Mouse (Mus musculus): ENCODE measurements around the gene Sash1.

The Sash1 gene

DNA sequence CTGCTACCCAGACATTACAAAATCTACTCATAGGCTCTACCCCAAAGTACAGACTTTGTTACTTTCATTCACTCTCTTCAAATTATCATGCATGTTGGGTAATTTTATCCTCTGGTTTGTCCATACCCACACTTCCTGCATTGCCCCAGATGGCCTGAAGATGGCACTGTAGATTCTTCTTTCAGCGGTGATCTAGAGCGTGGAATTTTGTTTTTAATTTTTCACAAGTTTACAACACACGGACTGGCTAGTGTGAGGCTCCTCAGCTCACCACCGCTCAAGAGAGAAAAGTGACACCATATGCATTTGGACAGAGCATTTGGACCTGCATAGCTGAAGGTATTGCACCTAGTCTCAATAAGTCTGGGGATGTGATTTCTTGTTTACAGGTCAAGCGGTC lies 93.5 kb downstream of the Sash1 start:
- DNase-seq (ENCODE audit: low spot score in 2 of 2) = peak; percentile 26 to 69

GRCm38 (mm10) chr10:8789096-8789495 lies 96.8 kb downstream of the Sash1 start:
- no peak for DNase-seq (ENCODE audit: low spot score in 2 of 2)

DNA sequence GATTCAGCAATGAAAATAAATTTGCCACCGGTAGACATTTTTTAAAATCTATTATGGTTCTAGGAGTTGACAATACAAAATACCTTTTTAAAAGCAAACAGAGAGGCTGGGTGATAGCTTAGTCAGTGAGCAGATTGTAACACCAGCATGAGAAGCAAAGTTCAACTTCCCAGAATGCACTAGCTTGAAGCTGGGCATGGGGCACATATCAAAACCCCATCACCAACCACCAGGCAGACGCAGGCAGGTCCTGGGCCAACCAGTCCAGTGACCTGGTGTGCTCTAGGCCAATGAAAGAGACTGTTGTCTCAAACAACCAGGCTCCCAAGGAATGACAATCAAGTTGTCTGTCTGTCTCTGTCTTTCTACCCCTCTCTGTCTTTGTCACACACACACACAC lies 98.6 kb downstream of the Sash1 start:
- DNase-seq (ENCODE audit: low spot score in 2 of 2) = no peak

DNA sequence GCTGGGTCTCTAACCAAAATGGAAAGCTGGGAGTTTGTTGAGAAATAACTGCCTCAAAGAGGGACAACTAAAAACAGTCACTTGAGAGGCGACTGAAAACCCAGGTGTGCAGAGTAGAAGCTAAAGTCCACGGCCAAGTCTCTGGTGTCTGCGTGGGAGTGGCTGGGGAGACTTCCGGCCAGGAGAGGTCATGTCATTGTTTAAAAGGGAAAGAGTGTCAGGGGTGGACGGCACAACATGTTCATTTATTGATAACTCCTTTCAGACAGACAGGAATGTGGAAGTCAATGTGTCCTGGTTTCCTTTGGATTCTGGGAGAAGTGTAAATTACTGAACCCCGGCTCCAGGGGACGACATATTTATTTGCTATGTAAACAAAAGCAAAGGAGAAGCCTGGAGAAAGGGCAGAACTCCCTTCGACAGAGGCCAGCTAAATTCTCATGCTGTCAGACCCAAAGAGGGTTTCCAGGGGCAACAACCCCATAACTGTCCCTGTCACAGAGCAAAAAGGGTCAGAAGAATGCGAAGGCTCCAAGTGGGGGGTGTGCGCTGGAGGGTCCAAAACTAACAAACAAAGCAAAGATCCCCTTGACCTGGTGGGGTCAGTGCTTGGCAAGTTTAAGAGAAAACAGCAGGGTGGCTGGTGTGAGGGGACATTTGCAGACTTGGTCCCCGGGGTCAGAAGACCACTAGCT lies 100.3 kb downstream of the Sash1 start:
- DNase-seq (ENCODE audit: low spot score in 2 of 2) = no peak

- no peak for DNase-seq (ENCODE audit: low spot score in 2 of 2)
These were observed 103.9 kb downstream of the Sash1 start for GRCm38 (mm10) chr10:8781876-8782372.

GRCm38 (mm10) chr10:8779842-8780241 lies 106.0 kb downstream of the Sash1 start:
- no peak for DNase-seq (ENCODE audit: low spot score in 2 of 2)

DNA sequence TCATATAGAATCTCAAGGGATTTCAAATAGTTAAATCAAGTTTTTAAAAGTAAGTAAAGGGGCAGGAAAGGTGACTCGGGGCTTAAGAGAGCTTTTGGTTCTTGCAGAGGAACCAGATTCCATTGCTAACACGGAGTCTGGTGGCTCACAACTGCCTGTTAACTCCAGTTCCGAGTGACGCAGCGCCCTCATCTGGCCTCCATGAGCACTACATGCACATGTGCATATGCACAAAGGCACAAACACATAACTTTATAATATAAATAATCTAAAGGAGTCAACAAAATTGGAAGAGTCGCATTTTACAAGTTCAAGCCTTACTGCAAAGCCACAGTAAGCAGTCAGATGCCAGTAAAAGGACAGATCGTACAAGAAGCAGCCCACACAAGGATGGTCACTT lies 107.0 kb downstream of the Sash1 start:
- no peak for DNase-seq (ENCODE audit: low spot score in 2 of 2)

DNA sequence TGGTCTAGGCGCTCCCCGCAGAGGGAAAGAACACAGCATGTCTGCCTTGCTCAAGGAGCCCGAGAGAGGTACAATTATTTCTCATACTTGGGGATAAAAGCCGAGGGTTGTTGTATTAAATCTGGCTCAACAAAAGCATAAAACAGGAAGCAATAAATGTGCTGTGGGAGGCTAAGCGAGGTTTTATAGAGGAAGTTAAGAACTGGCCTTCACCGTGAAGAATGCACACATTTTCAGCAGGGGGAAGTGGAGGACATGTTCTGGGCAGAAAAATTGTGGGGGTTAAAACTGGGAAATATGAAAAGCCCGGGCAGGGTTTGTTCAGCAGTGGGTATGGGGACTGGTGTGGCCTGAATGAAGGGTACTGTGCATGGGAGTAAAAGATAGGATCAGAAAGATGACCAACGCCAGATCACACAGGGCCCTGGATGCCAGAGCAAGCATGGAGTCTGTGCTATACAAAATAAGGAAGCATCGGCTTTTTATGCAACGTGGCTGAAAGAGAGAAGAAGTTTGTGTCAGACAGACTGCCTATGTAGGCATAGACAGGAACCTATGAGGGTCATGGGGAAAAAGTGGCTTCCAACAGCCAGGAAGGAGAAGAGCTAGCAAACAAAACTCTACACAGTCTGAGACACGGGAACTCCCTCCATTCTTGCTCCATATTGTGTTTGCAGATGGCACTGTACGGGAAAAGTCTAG lies 108.2 kb downstream of the Sash1 start:
- DNase-seq (ENCODE audit: low spot score in 2 of 2) = no peak

GRCm38 (mm10) chr10:8776791-8777190 lies 109.1 kb downstream of the Sash1 start:
- no peak for DNase-seq (ENCODE audit: low spot score in 2 of 2)

DNA sequence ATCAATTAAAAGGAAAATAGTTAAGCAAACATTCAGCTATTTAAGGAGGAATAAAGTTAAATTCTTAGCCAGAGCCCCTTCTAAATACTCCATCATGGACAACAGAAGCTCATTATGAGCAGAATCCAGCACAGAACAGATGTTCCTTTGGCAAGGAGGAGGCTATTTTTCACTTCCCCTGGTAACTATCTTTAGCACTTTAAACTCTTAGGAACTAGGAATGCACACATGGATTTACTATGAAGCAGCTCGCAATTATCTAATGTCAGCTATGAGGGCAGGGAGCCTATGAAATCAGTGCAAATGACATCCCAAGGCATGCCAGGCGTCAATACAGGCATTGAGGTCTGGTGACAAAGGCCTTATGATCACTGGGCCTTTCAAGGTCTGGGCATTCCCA lies 110.1 kb downstream of the Sash1 start:
- no peak for DNase-seq (ENCODE audit: low spot score in 2 of 2)

GRCm38 (mm10) chr10:8772464-8773209 lies 113.2 kb downstream of the Sash1 start:
- no peak for DNase-seq (ENCODE audit: low spot score in 2 of 2)

- DNase-seq (ENCODE audit: low spot score in 2 of 2) = no peak
These were observed 114.8 kb downstream of the Sash1 start for GRCm38 (mm10) chr10:8770931-8771653.

DNA sequence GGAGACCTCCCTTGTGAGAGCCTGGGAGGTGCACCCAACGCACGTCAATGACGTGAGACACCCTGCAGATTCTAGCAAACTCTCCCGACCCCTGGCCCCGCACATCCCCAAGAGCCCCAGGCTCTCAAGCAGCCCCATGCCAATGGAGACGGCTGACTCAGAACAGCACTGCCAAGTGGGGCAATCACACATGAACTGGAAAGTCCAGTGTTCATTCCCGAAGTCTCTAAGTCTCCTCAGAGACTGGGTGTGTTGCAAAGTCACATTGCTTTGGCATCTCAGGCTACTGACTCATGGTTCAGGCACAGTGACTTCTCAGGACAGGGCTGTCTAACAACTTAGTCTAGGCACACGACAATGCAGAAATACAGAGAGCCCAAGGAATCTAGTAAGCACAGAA lies 117.2 kb downstream of the Sash1 start:
- no peak for DNase-seq (ENCODE audit: low spot score in 2 of 2)

GRCm38 (mm10) chr10:8767381-8767780 lies 118.5 kb downstream of the Sash1 start:
- no peak for DNase-seq (ENCODE audit: low spot score in 2 of 2)

DNA sequence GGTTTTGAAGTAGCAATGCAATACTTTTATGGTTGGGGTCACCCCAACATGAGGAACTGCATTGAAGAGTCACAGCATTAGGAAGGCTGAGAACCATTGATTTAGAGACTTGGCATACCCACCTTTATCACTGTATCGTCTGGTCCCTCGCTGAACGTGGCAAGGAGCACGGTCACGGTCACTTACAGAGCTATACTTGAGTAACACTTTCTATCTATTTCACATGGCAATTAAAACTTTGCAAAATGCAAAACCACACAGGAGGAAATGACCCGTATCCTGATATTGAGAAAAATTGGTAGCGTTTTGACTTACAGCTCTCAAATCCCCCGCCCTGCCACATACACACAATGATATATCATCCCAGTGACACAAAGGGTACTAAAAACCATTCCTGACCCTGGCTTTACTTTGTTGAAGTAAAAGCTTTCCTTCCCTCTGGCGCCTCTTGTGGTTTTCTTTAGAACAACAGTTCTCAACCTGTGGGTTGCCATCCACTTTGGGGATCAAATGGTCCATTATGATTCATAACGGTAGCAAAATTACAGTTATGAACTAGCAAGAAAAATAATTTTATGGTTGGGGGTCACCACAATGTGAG lies 119.8 kb downstream of the Sash1 start:
- no peak for DNase-seq (ENCODE audit: low spot score in 2 of 2)

DNA sequence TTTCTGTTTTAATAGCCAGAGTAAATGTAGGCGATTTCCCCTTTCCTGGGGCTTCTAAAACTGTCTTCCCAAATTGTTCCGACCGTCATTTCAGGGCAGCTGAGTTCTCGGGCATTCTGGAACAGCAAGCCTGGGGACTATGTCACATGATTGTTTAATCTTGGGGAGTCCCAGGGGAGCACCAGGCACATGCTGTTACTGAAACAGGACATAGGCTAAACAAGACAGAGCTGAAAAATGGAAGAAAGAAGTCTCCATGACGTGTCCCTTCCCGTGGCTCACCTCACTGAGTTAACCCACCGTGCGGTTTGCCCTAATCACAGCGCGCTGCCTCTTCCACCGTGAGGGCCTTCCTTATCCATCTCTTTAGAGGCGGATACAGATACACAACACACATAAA lies 123.1 kb downstream of the Sash1 start:
- no peak for DNase-seq (ENCODE audit: low spot score in 2 of 2)

DNA sequence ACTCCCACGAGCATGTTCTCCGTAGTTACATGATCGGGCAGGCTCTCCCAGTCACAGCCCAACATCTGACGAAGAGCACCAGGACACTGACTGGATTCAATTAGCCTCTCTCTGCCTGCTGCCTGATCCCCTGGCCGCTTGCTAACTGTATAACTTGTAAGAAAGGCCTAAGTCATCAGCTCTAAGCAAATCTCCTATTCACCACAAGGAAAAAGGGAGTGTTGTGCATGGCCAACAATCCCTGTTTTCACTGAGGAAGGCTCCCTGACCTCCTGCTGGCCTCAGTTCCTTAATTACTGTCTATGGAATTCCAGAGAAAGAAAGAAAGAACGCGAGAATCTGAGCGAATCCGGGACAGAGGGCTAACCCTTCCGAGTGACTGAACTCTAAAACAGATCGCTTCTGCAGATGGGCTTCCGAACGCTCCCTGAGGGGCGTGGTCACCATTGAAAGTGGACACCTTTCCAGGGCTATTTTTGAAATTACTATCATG lies 123.6 kb downstream of the Sash1 start:
- DNase-seq (ENCODE audit: low spot score in 2 of 2) = no peak

GRCm38 (mm10) chr10:8761656-8762055 lies 124.2 kb downstream of the Sash1 start:
- no peak for DNase-seq (ENCODE audit: low spot score in 2 of 2)

DNA sequence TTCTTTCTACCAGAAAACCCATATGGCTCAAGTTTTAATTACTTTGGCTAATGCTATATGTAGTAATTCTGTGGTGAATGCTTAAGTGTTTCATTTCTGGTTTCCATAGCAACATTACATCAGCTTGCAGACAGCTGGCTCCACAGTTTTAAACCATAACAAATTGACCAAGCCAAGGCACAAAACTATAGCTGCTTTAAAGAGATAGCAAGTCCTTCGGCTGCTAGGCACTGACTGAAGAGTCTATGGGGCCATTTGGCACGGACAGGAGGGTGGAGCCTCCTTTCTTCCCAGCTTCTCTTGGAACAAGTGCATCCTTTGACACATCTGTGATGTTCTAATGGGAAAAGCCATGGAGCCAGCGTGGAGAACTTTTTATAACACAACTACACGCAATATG lies 125.3 kb downstream of the Sash1 start:
- no peak for DNase-seq (ENCODE audit: low spot score in 2 of 2)

- DNase-seq (ENCODE audit: low spot score in 2 of 2) = no peak
These were observed 126.6 kb downstream of the Sash1 start for GRCm38 (mm10) chr10:8759228-8759627.

DNA sequence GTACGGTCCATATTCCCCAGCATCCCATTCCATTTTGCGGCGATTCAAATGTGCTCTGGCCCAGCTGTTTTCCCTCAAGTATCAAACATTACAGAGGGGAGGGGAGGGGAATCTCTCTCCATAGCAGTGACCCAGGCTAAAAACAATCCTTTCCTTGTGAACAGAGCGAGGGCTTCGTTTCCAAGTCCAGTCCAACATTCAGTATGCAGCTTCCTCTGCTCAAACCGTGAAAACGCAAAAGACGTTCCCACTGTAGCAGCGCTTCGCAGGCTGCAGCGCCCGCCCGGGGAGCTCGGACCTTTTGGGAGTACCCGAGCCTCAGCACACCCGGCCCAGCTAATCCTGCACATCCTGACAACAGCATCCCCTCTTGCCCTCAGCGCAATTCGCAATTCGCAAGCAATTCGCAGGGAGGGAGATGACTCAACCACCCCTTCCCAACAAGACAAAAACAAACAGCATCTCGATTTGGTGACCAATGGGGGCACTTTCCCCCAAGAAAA lies 128.4 kb downstream of the Sash1 start:
- no peak for DNase-seq (ENCODE audit: low spot score in 2 of 2)
